Mouse (Mus musculus) layer of hippocampus, adult 2 months (tissue): ENCODE measurements around the gene Ppp4c. TPM values are rescaled to one million over a fixed set of nuclear protein-coding genes. Genes with fewer than 3 reads are reported as not detected.
A peak's percentile ranks its signal among the peaks of the same experiment; 100 is the strongest.

Experiments used
- DNase-seq, 2 experiments: peaks; one replicate each; pipeline ENCODE4 v3.0.0; 2022; ENCODE audit warnings: low spot score in 2 of 2
- H3K27ac ChIP-seq: fragments of 200-600 bp; 2 replicates; pipeline ENCODE4 v1.8.1; 2022
- H3K4me3 ChIP-seq: fragments of 200-600 bp; 2 replicates; pipeline ENCODE4 v1.8.1; 2022; ENCODE audit warnings: mild to moderate bottlenecking
- CTCF ChIP-seq: fragments of 200-600 bp; conservative IDR thresholded peaks from 2 replicates; pipeline ENCODE4 v1.8.1; 2022; ENCODE audit warnings: antibody characterized with exemption, mild to moderate bottlenecking, moderate library complexity
- total RNA-seq, 2 experiments: library from RNA; stranded (reverse); gene quantifications; 2 replicates each; pipeline ENCODE4 v1.2.3; 2021

Gene Ppp4c
- total RNA-seq, 2 experiments from 2014 or later: 50.2 to 54.9 TPM

GRCm38 (mm10) chr7:126758539-126758938 lies 33.8 kb downstream of the Ppp4c start:
- Histone ChIP-seq H3K27ac (peak overlapping the region; percentile 83), H3K4me3 (no peak overlapping the region)
- no peak for TF ChIP-seq CTCF
- DNase-seq: no peak

- H3K4me3 ChIP-seq: no peak overlapping the region
- DNase-seq: peak in 1 of 2 experiments; percentile 83
- TF ChIP-seq CTCF: peak; percentile 95
- peak overlapping the region; percentile 15; the same call in 1 of the 2 replicates for H3K27ac ChIP-seq
Observed at GRCm38 (mm10) chr7:126754866-126755265, 37.4 kb downstream of the Ppp4c start.

GRCm38 (mm10) chr7:126749582-126750343 lies 42.5 kb downstream of the Ppp4c start:
- TF ChIP-seq CTCF: peak; percentile 51
- Histone ChIP-seq H3K4me3 (no peak overlapping the region), H3K27ac (no peak overlapping the region)
- no peak for DNase-seq

GRCm38 (mm10) chr7:126748824-126749223 lies 43.5 kb downstream of the Ppp4c start:
- no peak for TF ChIP-seq CTCF
- Histone ChIP-seq H3K27ac (no peak overlapping the region), H3K4me3 (no peak overlapping the region)
- no peak for DNase-seq

- peak overlapping the region; percentile 61; the same call in 1 of the 2 replicates for H3K27ac ChIP-seq
Observed at GRCm38 (mm10) chr7:126746798-126747197, 45.5 kb downstream of the Ppp4c start.

GRCm38 (mm10) chr7:126746066-126746465 lies 46.2 kb downstream of the Ppp4c start:
- no peak for TF ChIP-seq CTCF
- H3K4me3 ChIP-seq: no peak overlapping the region
- H3K27ac ChIP-seq: peak overlapping the region; percentile 61; the same call in 1 of the 2 replicates
- DNase-seq: no peak

More at GRCm38 (mm10) chr7:126746798-126747197, 45.5 kb downstream of the Ppp4c start:
- no peak overlapping the region for H3K4me3 ChIP-seq
- TF ChIP-seq CTCF: no peak
- DNase-seq: no peak

- Histone ChIP-seq H3K27ac (no peak overlapping the region), H3K4me3 (no peak overlapping the region)
- no peak for TF ChIP-seq CTCF
- DNase-seq: no peak
Observed at GRCm38 (mm10) chr7:126741964-126742482, 50.3 kb downstream of the Ppp4c start.

- DNase-seq: no peak
- Histone ChIP-seq H3K4me3 (no peak overlapping the region), H3K27ac (no peak overlapping the region)
- TF ChIP-seq CTCF: no peak
Observed at GRCm38 (mm10) chr7:126741452-126741851, 50.8 kb downstream of the Ppp4c start.

GRCm38 (mm10) chr7:126740977-126741376 lies 51.3 kb downstream of the Ppp4c start:
- H3K27ac ChIP-seq: no peak overlapping the region
- no peak for TF ChIP-seq CTCF
- H3K4me3 ChIP-seq: no peak overlapping the region
- no peak for DNase-seq

- no peak overlapping the region for H3K27ac ChIP-seq
- no peak for TF ChIP-seq CTCF
- H3K4me3 ChIP-seq: peak overlapping the region; percentile 33; the same call in 1 of the 2 replicates
- no peak for DNase-seq
Observed at GRCm38 (mm10) chr7:126740132-126740735, 52.1 kb downstream of the Ppp4c start.

GRCm38 (mm10) chr7:126739551-126739950 lies 52.7 kb downstream of the Ppp4c start:
- H3K27ac ChIP-seq: no peak overlapping the region
- DNase-seq: no peak
- H3K4me3 ChIP-seq: peak overlapping the region; percentile 33; the same call in 1 of the 2 replicates
- no peak for TF ChIP-seq CTCF

- TF ChIP-seq CTCF: no peak
- DNase-seq: no peak
- H3K4me3 ChIP-seq: no peak overlapping the region
- no peak overlapping the region for H3K27ac ChIP-seq
Observed at GRCm38 (mm10) chr7:126736122-126736521, 56.2 kb downstream of the Ppp4c start.

Other genes with a start within 250 kb of the Ppp4c start
- gene Eif3c, start 226.1 kb downstream of the Ppp4c start, total RNA-seq: 100 to 1,000 TPM; 174 to 190 TPM
- under 1 TPM; 0.37 to 0.44 TPM for gene Apobr, start 207.6 kb downstream of the Ppp4c start, total RNA-seq
- 10 to 100 TPM; 28.4 to 36.4 TPM for gene Cln3, start 206.7 kb downstream of the Ppp4c start, total RNA-seq
- gene Il27, start 197.6 kb downstream of the Ppp4c start, total RNA-seq: not detected
- 10 to 100 TPM; 10.3 to 12.2 TPM for gene Nupr1, start 161.6 kb downstream of the Ppp4c start, total RNA-seq
- 10 to 100 TPM; 27.8 to 28.4 TPM for gene Sgf29, start 143.2 kb downstream of the Ppp4c start, total RNA-seq
- 1 to 10 TPM; 9.1 to 9.4 TPM for gene Sult1a1, start 116.1 kb downstream of the Ppp4c start, total RNA-seq
- 100 to 1,000 TPM; 103 to 112 TPM for gene Bola2, start 97.1 kb downstream of the Ppp4c start, total RNA-seq
- 10 to 100 TPM; 18.9 to 22.3 TPM for gene Slx1b, start 96.7 kb downstream of the Ppp4c start, total RNA-seq
- gene Coro1a, start 84.7 kb downstream of the Ppp4c start, total RNA-seq: 100 to 1,000 TPM; 130 to 135 TPM
- 100 to 1,000 TPM; 170 to 175 TPM for gene Mapk3, start 32.9 kb downstream of the Ppp4c start, total RNA-seq
- 1 to 10 TPM; 3.1 to 7.0 TPM for gene Gdpd3, start 26.2 kb downstream of the Ppp4c start, total RNA-seq
- gene Ypel3, start 15.5 kb downstream of the Ppp4c start, total RNA-seq: 100 to 1,000 TPM; 283 to 289 TPM
- 1 to 10 TPM in 1 of 2 experiments, under 1 TPM in 1; 0.54 to 1.0 TPM for gene Tbx6, start 11.0 kb downstream of the Ppp4c start, total RNA-seq
- gene Fam57b, start 5.2 kb upstream of the Ppp4c start, total RNA-seq: 10 to 100 TPM; 73.8 to 74.7 TPM
- not detected for gene 4930451I11Rik, start 39.1 kb upstream of the Ppp4c start, total RNA-seq
- 10 to 100 TPM; 19.2 to 20.5 TPM for gene Doc2a, start 54.9 kb upstream of the Ppp4c start, total RNA-seq
- gene Hirip3, start 69.5 kb upstream of the Ppp4c start, total RNA-seq: 10 to 100 TPM; 32.2 to 38.5 TPM
- 10 to 100 TPM; 49.2 to 49.4 TPM for gene Ino80e, start 69.9 kb upstream of the Ppp4c start, total RNA-seq
- 100 to 1,000 TPM; 154 to 163 TPM for gene Taok2, start 92.2 kb upstream of the Ppp4c start, total RNA-seq
- gene Tmem219, start 130.4 kb upstream of the Ppp4c start, total RNA-seq: 10 to 100 TPM; 21.4 to 23.3 TPM
- gene Kctd13, start 136.4 kb upstream of the Ppp4c start, total RNA-seq: 100 to 1,000 TPM; 164 to 166 TPM
- gene Asphd1, start 157.1 kb upstream of the Ppp4c start, total RNA-seq: 10 to 100 TPM; 31.7 to 36.1 TPM
- gene Sez6l2, start 158.1 kb upstream of the Ppp4c start, total RNA-seq: 100 to 1,000 TPM; 439 to 458 TPM
- 100 to 1,000 TPM; 155 to 167 TPM for gene Cdipt, start 183.4 kb upstream of the Ppp4c start, total RNA-seq
- not detected for gene Cdiptos, start 183.6 kb upstream of the Ppp4c start, total RNA-seq
- 10 to 100 TPM in 1 of 2 experiments, 1 to 10 TPM in 1; 8.0 to 10.1 TPM for gene Mvp, start 222.1 kb upstream of the Ppp4c start, total RNA-seq
- gene Pagr1b, start 224.0 kb upstream of the Ppp4c start, total RNA-seq: under 1 TPM in 1 of 2 experiments, not detected in 1; 0.90 TPM
- 10 to 100 TPM; 17.4 to 43.4 TPM for gene Pagr1a, start 224.9 kb upstream of the Ppp4c start, total RNA-seq
- gene Gm42742, start 228.6 kb upstream of the Ppp4c start, total RNA-seq: 10 to 100 TPM; 53.6 to 62.4 TPM
- 100 to 1,000 TPM; 243 to 275 TPM for gene Prrt2, start 228.7 kb upstream of the Ppp4c start, total RNA-seq
- gene Maz, start 234.5 kb upstream of the Ppp4c start, total RNA-seq: 100 to 1,000 TPM; 242 to 258 TPM
- gene Kif22, start 250.0 kb upstream of the Ppp4c start, total RNA-seq: 1 to 10 TPM; 4.1 to 9.9 TPM